Mouse (Mus musculus) embryo, embryonic 11.5 days (tissue): ENCODE data around the gene Lmo3.

Source experiments
- DNase-seq: peaks from one replicate; pipeline ENCODE4 v3.0.0-alpha.2; 2012; ENCODE audit warnings: low read depth, low spot score

Lmo3 gene

GRCm38 (mm10) chr6:138424514-138425225 is 157.1 kb downstream of the Lmo3 start:
- no peak for DNase-seq

GRCm38 (mm10) chr6:138422671-138423321 is 159.0 kb downstream of the Lmo3 start:
- DNase-seq = no peak

- DNase-seq = no peak
Measured at GRCm38 (mm10) chr6:138421931-138422531, 159.7 kb downstream of the Lmo3 start.

DNA sequence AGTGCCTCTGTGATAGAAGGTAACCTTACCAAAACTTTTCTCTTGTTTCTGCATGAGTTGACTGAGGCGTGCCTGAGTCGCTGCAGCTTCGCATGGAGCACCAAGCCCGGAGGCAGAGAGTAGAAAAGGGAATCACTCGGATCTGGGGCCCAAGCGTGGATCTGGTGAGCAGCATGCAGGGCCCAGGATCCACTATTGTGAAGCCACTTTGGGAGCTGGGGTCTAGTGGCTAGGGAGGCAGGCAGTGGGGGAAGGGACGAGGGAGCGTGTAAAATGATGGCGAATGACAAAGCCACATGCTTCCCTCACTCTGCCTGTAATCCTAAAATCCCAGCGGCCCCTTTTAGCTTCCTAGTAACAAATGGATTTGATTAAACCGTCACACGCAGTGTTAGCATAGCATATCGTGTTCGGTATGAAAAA is 160.6 kb downstream of the Lmo3 start:
- no peak for DNase-seq

DNA sequence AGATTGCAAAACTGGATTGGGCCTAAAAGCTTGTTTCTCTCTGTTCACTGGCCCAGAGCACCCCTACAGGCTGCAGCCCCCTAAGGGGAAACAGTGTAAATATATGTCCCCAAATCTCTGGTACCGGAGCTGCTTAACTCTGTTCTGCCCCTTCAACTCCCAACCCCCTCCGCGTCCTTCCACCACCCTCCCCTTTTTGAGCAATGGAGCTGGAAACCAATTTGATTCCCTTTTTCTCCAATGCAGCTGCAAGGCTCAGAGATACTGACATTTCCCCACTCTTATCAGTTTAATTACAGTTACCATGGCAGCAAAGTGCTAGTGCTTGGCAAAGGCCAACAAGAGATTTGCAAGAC is 161.3 kb downstream of the Lmo3 start:
- no peak for DNase-seq

GRCm38 (mm10) chr6:138419871-138420535 is 161.8 kb downstream of the Lmo3 start:
- no peak for DNase-seq

DNA sequence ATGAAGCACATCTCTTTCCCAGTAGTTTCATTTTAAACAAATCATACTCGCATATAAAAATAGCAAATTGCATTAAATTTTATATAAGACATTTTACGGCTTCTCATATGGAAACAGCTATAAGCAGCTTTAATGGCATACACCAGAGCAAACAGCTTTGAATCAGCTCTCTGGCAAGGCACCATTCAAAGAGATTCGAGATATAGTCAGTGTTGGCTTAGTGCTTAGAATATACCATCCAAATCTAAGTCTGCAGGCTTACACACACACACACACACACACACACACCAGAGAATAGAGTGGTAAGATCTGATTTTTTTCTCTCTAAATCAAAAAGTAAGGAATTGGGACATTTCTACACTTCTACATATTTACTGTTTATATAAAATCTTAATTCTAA is 169.7 kb downstream of the Lmo3 start:
- no peak for DNase-seq

GRCm38 (mm10) chr6:138402031-138402430 is 179.7 kb downstream of the Lmo3 start:
- no peak for DNase-seq

- no peak for DNase-seq
Measured at GRCm38 (mm10) chr6:138398836-138399235, 182.9 kb downstream of the Lmo3 start.

GRCm38 (mm10) chr6:138391085-138391484 is 190.7 kb downstream of the Lmo3 start:
- DNase-seq = no peak

GRCm38 (mm10) chr6:138388168-138388936 is 193.4 kb downstream of the Lmo3 start:
- DNase-seq = no peak

GRCm38 (mm10) chr6:138383208-138383607 is 198.6 kb downstream of the Lmo3 start:
- no peak for DNase-seq

DNA sequence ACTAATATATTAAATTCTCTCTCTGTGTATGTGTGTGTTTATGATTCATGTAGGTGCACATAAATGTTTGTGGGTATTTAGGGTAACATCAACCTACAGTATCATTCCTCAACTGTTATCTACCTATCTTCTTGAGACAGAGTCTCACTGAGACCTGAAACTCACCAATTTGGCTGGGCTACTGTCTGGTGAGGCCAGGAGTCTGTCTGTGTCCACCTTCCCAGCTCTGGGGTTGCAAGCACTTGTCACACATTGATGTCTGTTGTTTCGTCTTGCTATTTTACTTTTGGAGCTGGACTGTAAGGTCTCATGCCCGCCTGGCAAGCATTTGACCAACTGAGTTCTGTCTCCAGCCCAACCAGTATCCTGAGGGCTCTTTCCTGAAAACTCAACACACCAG is 210.6 kb downstream of the Lmo3 start:
- DNase-seq = no peak

- no peak for DNase-seq
Measured at GRCm38 (mm10) chr6:138364111-138364510, 217.7 kb downstream of the Lmo3 start.

DNA sequence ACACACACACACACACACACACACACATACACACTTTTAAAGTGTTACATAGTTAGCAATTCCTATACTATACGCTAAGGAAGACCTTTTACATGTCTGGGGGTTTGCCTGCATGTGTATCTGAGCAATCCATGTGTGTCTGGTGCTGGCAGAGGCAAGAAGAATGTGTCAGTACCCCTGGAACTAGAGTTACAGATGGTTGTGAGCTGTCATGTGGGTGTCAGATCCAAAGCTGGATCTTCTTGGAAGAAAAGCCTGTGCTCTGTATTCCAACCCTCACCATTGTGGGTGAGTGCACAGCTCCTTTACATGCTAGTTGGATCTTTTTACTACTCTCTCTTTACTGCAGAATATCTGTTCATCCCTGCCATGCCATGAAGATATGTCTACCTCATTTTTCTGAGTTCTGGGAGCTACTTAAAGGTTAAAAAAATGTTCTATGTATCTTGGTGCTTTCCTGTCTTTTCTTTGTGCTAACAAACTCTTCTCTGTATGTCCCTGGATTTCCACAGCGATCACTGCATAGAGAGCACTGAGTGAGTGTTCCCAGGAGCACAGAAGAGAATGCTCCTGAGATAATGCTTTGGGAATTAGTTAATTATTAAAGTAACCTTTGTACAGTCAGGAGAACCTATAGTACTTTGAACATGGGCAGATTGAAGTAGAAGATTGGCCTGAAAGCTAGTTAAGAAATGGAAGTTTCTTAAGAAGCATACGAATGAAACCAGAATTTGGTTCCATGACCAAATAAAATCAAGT is 231.0 kb downstream of the Lmo3 start:
- no peak for DNase-seq

DNA sequence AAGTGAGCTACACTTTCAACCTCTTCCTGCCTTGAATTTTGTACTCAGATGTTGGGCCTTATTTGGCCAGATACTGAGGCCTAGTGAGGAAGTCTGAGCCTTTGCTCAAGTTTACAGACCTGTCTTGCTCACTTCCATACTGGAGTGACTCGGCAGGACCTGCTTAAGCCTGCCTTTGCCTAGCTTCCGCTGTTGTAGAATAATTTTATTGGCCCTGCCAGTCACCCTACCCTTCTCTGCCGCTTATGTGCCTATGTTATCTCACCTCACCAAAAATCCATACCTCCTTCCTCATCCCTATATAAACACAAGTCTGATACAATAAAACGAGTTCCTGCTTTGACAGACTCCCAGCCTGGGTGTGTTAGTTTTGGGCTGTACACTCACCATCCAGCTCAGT is 235.2 kb downstream of the Lmo3 start:
- DNase-seq = no peak

DNA sequence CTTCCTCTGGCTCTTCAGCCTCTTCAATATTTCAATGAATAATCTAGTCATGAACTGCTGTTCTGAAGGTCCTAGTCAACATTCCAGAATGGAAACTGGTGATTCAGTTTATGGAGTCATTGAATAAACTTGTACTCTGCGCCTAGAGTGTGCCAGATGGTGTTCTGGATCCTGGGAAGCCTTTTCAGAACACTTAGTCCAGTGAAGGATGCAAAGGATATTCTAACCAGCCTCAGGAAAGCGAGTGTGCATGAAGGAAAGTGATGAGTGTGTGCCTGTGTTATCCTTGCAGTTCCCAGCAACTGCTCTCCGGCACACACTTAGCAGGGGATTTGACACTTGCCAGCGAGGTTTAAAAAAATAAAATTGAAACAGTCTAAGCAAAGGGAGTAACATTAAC is 245.9 kb downstream of the Lmo3 start:
- DNase-seq = no peak

- no peak for DNase-seq
Measured at GRCm38 (mm10) chr6:138333991-138334390, 247.8 kb downstream of the Lmo3 start.

- DNase-seq = no peak
Measured at GRCm38 (mm10) chr6:138325744-138326400, 255.9 kb downstream of the Lmo3 start.

DNA sequence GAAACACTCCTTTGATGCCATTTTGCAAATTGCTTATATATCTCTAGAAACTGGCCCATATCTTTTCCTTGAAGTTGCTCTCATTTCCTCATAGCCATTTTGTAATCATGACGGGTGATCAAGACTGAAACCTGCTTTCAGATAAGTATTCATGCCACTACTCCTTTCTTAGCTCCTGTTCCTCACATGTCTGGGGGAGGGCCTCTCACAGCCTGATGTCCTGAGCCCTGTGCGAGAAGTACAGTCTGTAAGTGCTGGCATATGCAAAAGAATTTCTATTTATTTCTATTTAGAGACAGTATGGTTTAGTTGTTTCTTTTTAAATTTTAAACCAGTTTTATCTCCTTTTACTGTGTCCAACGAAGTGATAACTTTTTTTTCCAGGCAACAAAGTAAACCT is 256.6 kb downstream of the Lmo3 start:
- DNase-seq = no peak

DNA sequence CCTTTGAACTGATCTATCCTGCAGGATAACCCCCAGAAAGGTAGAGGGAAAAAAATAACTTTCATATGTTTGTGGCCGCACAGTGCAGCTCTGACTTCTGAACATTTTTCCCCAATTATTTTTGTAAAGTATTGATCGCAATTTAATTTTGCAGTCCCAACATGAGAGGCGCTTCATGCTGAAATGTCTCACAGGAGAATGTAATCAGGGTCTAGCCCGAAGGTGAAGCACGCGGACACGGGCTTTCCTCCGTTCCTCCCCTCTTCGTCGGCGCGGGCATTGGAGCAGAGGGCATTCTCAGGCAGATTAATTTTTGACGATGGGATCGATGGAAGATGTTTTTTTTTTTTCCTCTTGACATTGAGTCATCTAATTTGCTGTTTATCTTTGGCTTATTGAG is 258.4 kb downstream of the Lmo3 start:
- DNase-seq = no peak
